Mouse (Mus musculus): ENCODE results near the gene Crym.

DNA sequence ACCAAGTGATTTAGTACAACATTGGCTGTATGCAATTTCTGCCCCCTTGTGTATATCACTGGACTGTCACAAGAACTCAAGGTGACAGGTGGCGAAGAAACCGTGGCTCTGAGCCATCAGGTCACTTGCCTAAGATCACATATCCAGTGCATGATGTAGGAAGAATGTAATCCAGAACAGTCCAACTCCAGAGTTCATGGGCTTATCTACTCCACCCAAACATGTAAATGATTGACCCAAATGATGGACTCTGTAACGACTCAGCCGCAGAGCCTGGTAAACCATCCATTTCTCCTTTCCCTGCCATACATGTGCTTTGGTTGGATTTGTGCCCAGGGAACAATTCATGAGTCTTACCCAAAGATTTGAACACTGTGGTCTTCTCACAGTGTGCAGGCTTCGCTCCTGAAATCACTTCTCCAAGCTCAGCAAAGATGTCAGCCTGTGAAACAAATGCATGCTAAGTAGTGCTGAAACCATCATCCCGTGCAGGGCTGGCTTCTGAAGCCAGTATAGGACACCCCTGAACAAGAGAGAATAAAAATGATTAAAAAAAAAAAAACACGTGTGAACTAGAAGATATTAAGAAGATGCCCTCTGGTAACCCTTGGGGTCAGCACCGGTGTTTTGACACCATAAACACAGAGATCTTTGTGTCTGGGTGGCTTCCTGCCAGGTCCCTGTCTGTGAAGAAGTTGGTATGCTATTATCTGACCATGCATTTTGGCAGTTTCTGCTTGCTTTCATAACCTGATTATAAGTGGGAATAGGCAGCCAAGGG is 12.4 kb downstream of the Crym start:
- TF ChIP-seq EP300 (IDR thresholded peaks at IDR 0.05; ENCODE audit: low read depth) (no peak), CTCF (IDR thresholded peaks at IDR 0.05; ENCODE audit: low read depth) (no peak)

All from liver, embryonic 14.5 days (tissue).